Mouse (Mus musculus) cerebellum, postnatal 4 days (tissue): ENCODE measurements around the gene Mtap.
A peak's percentile ranks its signal among the peaks of the same experiment; 100 is the strongest.

ENCODE experiments used
- DNase-seq, 2 experiments: peaks; one replicate each; pipeline ENCODE4 v3.0.0; 2022; ENCODE audit warnings: low spot score in 2 of 2, mixed read lengths in 1 of 2

The Mtap gene

DNA sequence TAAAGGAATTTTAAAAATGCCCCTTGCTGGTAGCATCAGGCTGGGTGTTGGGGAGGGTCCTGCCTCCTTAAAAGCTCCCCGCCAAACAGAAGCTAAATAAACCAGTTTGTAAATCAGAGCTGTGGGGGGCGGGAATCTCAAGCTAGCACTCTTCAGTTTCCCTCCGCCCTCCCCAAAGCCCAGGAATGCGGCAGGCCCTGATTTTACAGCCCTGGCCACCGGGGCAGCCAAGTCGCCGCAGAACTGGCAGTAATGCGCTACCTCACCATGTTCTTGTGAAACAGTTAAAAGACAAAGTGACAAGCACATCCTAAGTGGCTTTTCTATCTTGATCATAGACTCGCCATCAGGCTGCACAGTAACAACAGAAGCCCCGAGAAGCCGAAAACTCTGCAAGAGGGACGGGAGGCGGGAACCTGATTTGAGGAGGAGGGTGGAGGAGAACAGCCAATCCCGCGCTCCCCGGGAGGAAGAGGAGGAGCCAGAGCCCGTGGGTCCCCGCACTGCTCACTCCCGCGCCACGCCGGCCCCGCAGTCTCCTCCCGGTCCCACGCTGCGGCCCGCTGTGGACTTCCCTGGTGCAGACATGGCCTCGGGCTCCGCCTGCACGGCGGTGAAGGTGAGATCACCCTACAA is at the start of gene Mtap:
Mtap (plus strand) TSS at position 217 of the 636 bp plus-strand sequence.
- peak; percentile 31 to 70 for DNase-seq

- no peak for DNase-seq
Measured at GRCm38 (mm10) chr4:89089110-89089509, 47.8 kb upstream of the Mtap start.

GRCm38 (mm10) chr4:89090217-89090616 is 46.7 kb upstream of the Mtap start:
- DNase-seq = no peak

DNA sequence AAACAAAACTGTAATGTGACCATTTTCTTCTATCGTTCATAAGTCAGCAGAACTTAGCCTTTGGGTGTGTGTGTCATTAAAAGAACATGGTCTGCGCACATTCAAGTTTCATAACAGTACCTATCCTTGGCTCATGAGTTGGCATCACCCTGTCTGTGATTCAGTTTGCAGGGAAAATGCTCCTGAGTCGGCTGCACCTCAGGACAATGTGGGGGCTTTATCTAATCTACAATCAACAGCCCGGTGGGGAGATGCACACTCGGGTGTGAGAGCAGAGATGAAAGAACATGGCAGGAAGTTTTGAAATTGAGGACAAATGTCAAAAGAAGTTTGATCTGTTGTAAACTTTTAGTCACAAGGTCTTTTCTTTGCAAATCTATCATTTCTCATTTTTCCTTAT is 44.8 kb upstream of the Mtap start:
- DNase-seq = no peak

- no peak for DNase-seq
Measured at GRCm38 (mm10) chr4:89094773-89095172, 42.1 kb upstream of the Mtap start.

GRCm38 (mm10) chr4:89098261-89098660 is 38.7 kb upstream of the Mtap start:
- no peak for DNase-seq

GRCm38 (mm10) chr4:89101276-89101675 is 35.6 kb upstream of the Mtap start:
- DNase-seq = no peak

DNA sequence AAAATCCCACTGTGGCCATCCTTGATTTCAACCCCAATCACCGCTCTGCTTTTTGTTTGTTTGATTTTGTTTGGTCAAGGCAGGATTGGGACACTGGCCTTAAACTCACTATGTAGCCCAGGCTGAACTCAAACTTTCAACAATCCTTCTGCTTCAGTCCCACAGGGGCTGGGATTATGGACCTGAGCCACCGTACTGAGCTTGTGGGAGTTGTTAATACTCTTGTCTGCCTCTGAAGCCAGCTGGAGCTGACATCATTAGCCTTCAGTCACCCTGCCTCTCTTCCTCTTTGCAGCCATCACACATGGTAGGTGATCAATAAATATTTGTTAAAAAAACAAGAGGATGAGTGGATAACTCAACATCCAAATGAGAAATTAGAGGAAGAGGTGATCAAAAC is 34.6 kb upstream of the Mtap start:
- DNase-seq = no peak

GRCm38 (mm10) chr4:89105486-89105885 is 31.4 kb upstream of the Mtap start:
- DNase-seq = no peak

- DNase-seq = no peak
Measured at GRCm38 (mm10) chr4:89106505-89106904, 30.4 kb upstream of the Mtap start.

GRCm38 (mm10) chr4:89112168-89112710 is 24.7 kb upstream of the Mtap start:
- no peak for DNase-seq

DNA sequence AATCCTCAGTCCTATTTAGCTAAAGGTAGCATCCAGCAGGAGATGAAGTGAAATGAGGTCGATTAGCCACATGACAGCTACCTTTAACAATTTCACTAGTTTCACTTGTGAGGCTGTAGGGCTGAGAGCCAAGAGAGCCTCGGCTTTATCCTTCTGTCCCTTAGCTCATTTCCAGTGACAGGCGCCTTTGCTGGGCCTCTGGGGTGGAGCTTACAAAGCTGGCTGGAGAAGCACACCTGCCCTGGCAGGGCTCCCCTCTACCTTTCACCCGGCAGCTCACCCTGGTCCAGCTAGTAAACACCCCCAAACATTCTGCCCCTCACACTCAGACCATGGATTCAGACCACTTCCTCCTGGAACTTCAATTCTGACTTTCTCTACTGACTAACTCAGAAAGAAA is 24.1 kb upstream of the Mtap start:
- no peak for DNase-seq

DNA sequence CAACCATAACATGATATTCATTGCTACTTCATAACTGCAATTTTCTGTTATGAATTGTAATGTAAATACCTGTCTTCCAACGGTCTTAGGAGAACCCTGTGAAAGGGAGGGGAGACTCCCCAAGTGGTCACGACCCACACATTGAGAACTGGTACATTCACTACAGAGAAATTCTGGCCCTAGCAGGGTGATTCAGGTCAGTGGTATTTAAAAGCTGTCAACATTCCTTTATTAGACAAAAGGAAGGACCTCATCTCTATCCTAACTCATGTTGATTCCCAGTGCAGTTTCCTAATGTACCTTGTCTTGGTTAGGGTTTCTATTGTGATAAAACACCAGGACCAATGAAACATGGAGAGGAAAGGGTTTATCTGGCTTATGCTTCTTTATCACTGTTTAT is 20.9 kb upstream of the Mtap start:
- no peak for DNase-seq

DNA sequence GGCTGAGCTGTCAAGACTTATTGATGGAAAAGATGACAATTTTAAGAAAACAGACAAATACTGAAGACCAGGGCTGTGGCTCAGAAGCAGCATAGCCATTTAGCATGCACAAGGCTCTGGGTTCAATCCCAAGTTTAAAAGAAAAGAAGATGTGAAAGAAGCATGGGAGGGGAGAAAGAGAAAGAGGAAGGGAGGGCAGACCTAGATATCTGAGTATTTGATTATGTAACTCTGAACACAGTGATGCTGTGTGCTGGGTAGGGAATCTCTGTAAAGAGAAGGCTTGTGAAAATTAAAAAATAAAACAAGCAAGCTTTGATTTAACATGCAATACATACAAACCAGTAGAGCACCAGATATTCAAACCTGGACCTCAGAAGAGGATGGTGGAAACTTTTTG is 17.0 kb upstream of the Mtap start:
- DNase-seq = no peak

DNA sequence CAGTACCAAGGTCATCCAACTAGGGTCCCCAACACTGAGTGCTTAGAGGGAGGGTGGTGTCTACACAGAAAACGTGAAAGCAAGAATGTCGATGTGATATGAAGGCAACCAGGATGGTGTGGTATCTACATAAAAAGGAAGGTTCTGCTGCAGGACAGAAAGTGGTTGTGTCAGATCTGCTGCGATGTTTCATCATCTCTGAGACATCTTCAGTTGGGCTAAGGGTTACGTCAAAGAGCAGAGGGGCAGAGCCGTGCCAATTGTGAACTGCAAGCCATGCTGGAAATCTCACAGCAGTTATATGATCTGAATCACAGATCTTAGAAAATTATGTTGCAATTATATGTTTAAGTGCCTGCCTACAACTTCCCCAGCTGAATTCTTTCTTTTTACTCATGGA is 16.6 kb upstream of the Mtap start:
- DNase-seq = no peak

DNA sequence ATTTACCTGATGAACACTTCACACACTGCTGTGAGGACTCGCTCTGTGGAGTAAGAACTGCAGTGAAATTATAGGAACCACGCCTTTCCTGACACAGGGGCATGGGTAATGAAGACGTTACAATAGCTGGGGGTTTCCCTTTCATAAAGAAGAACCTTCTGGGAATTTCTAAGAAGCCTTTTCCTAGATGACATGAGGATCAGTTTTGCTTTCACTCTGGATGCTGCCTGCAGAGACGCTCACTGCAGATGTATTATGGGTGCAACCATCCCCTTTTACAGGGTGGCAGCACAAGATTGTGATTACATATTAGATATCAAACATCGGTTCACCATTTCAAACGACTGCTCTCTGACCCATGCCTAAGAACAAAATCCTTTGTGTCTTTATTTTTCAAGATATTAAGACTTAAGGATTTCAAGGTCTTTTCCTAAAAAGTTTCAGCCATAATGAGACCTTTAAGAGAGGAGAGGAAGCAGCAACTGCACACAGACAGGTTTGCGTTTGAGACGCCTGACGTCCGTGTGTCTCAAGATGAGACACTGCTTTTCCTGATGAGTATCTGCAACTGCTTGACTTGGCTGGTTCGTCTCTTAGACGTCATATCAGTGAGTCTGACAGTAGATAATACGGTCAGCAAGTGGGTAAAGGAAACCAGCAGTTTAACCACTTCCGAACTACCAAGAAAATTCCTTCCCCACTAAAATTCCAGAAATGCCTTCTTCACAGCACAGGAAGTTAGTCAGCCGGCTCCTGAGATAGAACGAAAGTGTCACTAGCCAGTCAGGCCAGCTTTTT is 13.3 kb upstream of the Mtap start:
- DNase-seq = no peak

DNA sequence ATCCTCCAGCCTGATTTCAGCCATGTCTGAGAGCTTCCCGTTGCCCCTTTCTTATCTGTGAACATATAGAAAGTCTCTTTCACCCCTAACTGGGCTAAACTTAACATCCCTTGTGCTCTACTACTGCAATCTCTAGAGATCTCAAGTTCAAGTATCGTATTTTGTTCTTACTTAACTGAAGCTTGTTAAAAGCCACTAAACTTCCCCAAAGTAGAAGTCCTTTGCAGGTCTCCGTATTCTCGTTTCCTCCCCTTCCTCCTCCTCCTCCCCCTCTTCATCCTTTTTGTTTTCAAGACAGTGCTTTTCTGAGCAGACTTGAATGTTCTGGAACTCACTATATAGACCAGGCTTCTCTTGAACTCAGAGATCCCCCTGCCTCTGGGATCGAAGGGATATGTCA is 9.2 kb upstream of the Mtap start:
- DNase-seq = no peak

DNA sequence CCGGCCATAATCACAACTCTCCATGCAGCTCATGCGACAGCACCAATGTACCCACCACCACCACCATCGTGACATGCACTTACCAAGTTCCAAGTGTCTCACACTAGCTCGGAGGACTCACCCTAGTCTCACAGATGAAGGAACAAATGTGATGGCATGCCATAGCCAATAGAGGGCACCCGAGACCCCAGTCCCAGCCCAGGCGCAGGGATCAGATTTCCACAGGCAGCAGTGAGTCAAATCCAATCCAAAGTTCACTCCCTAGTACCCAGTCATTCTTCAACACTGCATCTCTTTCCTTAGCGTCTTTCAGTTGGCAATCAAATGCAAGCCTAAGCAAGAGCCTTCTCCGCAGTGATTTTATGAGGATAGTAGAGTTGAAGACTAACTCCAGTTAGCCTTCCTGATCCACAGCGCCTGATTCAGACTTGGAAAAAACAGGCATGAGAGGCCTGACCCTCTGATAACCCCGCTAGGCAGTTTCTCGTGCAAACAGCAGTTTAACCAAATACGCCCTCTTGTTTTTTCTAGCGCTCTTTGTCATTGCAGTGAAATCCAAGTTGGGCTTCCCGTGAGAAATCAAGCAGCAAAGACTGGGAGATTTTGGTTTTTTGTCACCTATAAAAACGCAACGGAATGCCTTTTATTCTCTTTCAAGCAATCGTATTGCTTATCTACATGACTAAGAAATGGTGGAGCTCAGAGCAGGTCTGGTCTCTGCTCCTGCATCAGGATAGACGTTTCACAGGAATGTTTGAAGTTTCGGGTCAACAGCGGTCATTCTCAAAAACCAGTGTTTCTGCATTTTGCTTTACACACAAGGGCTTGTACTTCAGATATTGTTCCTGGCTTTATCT is 8.6 kb upstream of the Mtap start:
- DNase-seq = peak in 1 of 2 experiments; percentile 24

GRCm38 (mm10) chr4:89128937-89129277 is 8.0 kb upstream of the Mtap start:
- no peak for DNase-seq

DNA sequence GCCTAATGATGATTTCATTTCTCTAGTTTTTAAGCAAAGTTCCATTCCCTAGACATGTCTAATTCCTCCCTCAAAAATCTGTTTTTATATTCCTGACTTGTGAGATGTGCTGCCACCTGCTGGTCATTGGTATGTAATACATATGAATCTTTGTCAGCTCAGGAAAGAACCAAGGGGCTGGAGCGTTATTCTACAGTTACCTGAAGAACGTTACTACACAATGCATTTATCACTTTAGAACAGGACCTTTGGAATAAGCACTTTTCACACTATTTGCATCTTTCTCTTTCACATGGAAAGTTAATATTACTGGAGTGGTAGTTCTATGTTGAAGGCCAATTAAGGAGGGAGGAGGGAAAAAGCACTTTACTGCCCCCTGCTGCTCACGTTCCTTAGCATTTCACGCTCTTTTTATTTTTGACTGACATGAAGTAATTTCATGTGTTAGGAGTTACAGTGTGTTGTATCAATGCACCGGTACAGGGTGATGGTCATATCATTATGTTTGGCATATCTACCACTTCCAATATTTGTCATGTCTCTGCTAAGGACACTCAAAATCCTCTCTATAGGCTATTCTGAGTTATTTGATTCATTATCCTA is 7.5 kb upstream of the Mtap start:
- peak in 1 of 2 experiments; percentile 58 for DNase-seq

GRCm38 (mm10) chr4:89131795-89132194 is 5.1 kb upstream of the Mtap start:
- DNase-seq = no peak

- no peak for DNase-seq
Measured at GRCm38 (mm10) chr4:89136356-89136755, 566 bp upstream of the Mtap start.
